Comparison of ENCODE assay signal across 15 mouse cellular contexts in the genomic region with DNA sequence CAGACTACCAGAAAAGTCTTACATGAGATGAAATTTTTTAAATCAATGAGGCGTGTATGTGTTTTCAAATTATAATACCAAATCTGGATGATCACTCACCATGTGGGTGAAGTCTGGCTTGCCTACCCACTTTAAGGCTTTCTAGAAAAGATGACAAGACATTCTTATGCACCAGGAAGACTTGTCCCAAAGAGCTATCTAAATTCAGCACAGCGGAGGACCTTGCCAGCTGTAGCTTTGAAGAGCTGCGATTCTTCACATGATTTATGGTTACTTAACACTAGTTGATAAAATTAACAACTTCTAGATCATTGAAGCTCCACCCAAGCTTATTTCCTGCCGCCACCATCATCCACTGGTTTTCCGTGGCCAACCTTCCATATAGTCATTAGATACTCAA.
DNase-seq lines count a peak whose midpoint lies in the region.
"Had no signal": no experiment of that assay in that cellular context is flagged by ENCODE, and none has a peak within 500 bp of the region (broad histone marks: within the 10 kb centered on the region; RNA-seq: fewer than 3 reads in every experiment).

No protein-coding gene starts in this region.

- DNase-seq in frontal cortex, postnatal 36 days (ENCODE audit: low spot score in 2 of 2) = peak; percentile 19 to 59
- DNase-seq in frontal cortex, postnatal 10 days (ENCODE audit: low spot score in 2 of 2) = no peak
- peak; percentile 30 for DNase-seq in right cerebral cortex, adult 18-20 months
- no peak for DNase-seq in right cerebral cortex, postnatal 25 days
- peak; percentile 10 to 84 for DNase-seq in left cerebral cortex, postnatal 25 days (ENCODE audit: low spot score in 2 of 2)
- DNase-seq in telencephalon, adult 2 months (ENCODE audit: low read depth, low spot score) = peak; percentile 68
- DNase-seq in testis, postnatal 14 days (ENCODE audit: low spot score) = no peak
- DNase-seq: adrenal gland, adult 2 months; adrenal gland, postnatal 36 days; cerebellum, adult 11 months; cerebellum, adult 8-10 months; cerebellum, postnatal 14 days; embryo, embryonic 11 days; gastrocnemius, adult 2 months; gastrocnemius, postnatal 25 days had no signal

- intact Hi-C loops in left cerebral cortex, postnatal 25 days (cut with DNase I) = no loop called here

Comparison
In these comparisons a context has a peak if more than half of its experiments do, and no peak if none do; other contexts are left out.
1. DNase-seq: peak in frontal cortex, postnatal 36 days (2 of 2), right cerebral cortex, adult 18-20 months (single experiment), left cerebral cortex, postnatal 25 days (2 of 2) and telencephalon, adult 2 months (single experiment); none in frontal cortex, postnatal 10 days (0 of 2), right cerebral cortex, postnatal 25 days (single experiment) and testis, postnatal 14 days (single experiment).